Mouse (Mus musculus): Measurements from ENCODE around the gene Ampd2. TPM values are rescaled to one million over a fixed set of nuclear protein-coding genes. Genes with fewer than 3 reads are reported as not detected.

The Ampd2 gene
- polyA plus RNA-seq, 1 experiment from 2014 or later, result 45.1 TPM

DNA sequence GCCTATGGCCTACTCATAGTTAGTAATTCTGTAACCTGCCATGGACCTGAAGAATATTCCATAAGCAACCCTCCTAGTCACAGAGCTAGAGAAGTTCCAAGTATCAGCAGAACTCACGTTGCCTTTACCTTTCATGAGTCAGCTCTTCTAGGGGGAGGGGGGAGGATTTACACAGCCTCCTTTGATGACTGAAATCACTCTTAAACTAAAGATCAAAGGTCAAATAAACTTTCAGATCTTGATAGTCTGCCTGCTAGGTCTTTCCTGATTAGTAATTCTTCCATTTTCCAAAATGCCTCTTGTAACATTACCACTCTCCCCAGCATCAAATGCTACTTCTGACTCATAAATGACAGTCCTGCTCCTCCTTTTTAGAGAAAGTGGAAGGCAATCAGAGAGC is 37.7 kb upstream of the Ampd2 start:
- DNase-seq (ENCODE audit: low spot score), result no peak
- Histone ChIP-seq H3K27me3 (ENCODE audit: control insufficient read depth, insufficient read depth, low read length) (no peaks in the 10 kb centered on the region), H3K4me3 (ENCODE audit: low read depth, low read length) (no peak overlapping the region), H3K27ac (ENCODE audit: low read depth, low read length) (no peak overlapping the region), H3K4me1 (replicated peaks; ENCODE audit: control insufficient read depth, insufficient read depth, low read length) (no peaks in the 10 kb centered on the region), H3K9ac (ENCODE audit: low read length) (no peak overlapping the region), H3K36me3 (ENCODE audit: control insufficient read depth, insufficient read depth, low read length) (no peaks in the 10 kb centered on the region; the same call in 1 of the 2 replicates), H3K9me3 (ENCODE audit: control insufficient read depth, low read length) (no peaks in the 10 kb centered on the region), H3K4me2 (ENCODE audit: low read depth, low read length, severe bottlenecking) (no peak overlapping the region)
- WGBS, result 75% methylated on average over 1 of the region's 1 CpGs
- ATAC-seq (replicated peaks; ENCODE audit: low FRiP score), result no peak

DNA sequence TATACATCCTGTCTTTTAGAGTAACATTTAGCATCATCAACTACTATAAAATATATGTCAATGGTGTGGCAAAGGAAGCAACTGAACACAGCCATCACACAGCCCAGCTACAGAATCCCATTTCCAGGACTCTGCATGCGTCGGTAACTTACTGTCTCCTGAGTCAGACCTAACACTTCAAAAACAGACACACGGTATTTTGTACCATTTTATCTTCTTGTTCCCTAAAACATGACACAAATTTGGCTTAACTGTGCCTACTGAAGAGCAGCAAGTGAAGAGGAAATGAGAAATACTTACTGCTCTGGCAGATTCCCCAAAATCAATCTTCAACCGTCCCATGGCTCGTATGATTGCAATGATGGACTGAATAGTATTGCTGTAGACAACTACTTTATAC is 36.8 kb upstream of the Ampd2 start:
- Histone ChIP-seq H3K4me2 (ENCODE audit: low read depth, low read length, severe bottlenecking) (no peak overlapping the region), H3K9ac (ENCODE audit: low read length) (no peak overlapping the region), H3K9me3 (ENCODE audit: control insufficient read depth, low read length) (no peaks in the 10 kb centered on the region), H3K27me3 (ENCODE audit: control insufficient read depth, insufficient read depth, low read length) (no peaks in the 10 kb centered on the region), H3K27ac (ENCODE audit: low read depth, low read length) (no peak overlapping the region), H3K36me3 (ENCODE audit: control insufficient read depth, insufficient read depth, low read length) (no peaks in the 10 kb centered on the region; the same call in 1 of the 2 replicates), H3K4me3 (ENCODE audit: low read depth, low read length) (no peak overlapping the region), H3K4me1 (replicated peaks; ENCODE audit: control insufficient read depth, insufficient read depth, low read length) (no peaks in the 10 kb centered on the region)
- DNase-seq (ENCODE audit: low spot score) (no peak), ATAC-seq (replicated peaks; ENCODE audit: low FRiP score) (no peak)
- 95% methylated on average over 5 of the region's 5 CpGs for WGBS

DNA sequence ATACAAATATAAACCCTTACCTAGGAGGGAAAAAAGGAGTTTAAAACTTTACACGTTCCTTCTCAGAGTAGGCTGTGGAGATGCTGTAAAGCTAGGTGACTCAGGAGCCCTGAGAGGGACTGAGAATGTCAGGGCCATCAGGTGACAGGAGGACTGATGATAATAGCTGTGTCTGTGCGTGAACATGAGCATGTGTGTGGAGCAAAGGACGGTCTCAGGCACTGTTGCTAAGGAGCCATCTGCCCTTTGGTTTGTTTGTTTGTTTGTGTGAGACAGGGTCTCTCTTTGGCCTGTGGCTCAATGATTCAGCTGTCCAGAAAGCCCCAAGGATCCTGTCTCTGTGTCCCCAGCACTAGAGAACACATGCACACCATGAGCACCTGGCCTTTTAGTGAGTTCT is 34.6 kb upstream of the Ampd2 start:
- Histone ChIP-seq H3K36me3 (ENCODE audit: control insufficient read depth, insufficient read depth, low read length) (no peaks in the 10 kb centered on the region; the same call in 1 of the 2 replicates), H3K9me3 (ENCODE audit: control insufficient read depth, low read length) (no peaks in the 10 kb centered on the region), H3K4me1 (replicated peaks; ENCODE audit: control insufficient read depth, insufficient read depth, low read length) (no peaks in the 10 kb centered on the region), H3K27ac (ENCODE audit: low read depth, low read length) (no peak overlapping the region), H3K4me2 (ENCODE audit: low read depth, low read length, severe bottlenecking) (no peak overlapping the region), H3K4me3 (ENCODE audit: low read depth, low read length) (no peak overlapping the region), H3K9ac (ENCODE audit: low read length) (no peak overlapping the region), H3K27me3 (ENCODE audit: control insufficient read depth, insufficient read depth, low read length) (no peaks in the 10 kb centered on the region)
- ATAC-seq (replicated peaks; ENCODE audit: low FRiP score), result no peak
- no peak for DNase-seq (ENCODE audit: low spot score)
- 96% methylated on average over 3 of the region's 3 CpGs for WGBS

DNA sequence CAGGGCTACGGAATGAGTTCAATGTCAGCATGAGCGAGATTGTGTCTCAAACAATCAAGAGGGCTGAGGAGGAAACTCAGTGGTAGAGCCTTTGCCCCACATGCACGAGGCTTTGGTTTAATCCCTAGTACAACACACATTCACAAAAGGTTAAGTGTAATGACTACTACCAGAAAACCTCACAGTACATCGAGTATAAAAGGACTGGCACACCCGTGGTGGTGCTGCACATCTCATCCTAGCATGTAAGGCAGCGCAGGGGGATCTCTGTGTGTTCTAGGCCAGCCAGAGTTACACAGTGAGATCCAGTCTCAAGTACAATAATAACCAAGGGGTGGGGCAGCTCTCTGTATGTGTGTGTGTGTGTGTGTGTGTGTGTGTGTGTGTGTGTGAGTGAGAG is 31.0 kb upstream of the Ampd2 start:
- WGBS, result 87% methylated on average over 6 of the region's 6 CpGs
- H3K4me3 ChIP-seq (ENCODE audit: low read depth, low read length), result no peak overlapping the region
- no peak overlapping the region for H3K9ac ChIP-seq (ENCODE audit: low read length)
- ATAC-seq (replicated peaks; ENCODE audit: low FRiP score), result no peak
- peaks cover 3% of the 10 kb centered on the region; the same call in 1 of the 2 replicates for H3K36me3 ChIP-seq (ENCODE audit: control insufficient read depth, insufficient read depth, low read length)
- DNase-seq (ENCODE audit: low spot score), result no peak
- H3K27ac ChIP-seq (ENCODE audit: low read depth, low read length), result no peak overlapping the region
- no peak overlapping the region for H3K4me2 ChIP-seq (ENCODE audit: low read depth, low read length, severe bottlenecking)
- H3K4me1 ChIP-seq (replicated peaks; ENCODE audit: control insufficient read depth, insufficient read depth, low read length), result no peaks in the 10 kb centered on the region
- no peaks in the 10 kb centered on the region for H3K9me3 ChIP-seq (ENCODE audit: control insufficient read depth, low read length)
- no peaks in the 10 kb centered on the region for H3K27me3 ChIP-seq (ENCODE audit: control insufficient read depth, insufficient read depth, low read length)

DNA sequence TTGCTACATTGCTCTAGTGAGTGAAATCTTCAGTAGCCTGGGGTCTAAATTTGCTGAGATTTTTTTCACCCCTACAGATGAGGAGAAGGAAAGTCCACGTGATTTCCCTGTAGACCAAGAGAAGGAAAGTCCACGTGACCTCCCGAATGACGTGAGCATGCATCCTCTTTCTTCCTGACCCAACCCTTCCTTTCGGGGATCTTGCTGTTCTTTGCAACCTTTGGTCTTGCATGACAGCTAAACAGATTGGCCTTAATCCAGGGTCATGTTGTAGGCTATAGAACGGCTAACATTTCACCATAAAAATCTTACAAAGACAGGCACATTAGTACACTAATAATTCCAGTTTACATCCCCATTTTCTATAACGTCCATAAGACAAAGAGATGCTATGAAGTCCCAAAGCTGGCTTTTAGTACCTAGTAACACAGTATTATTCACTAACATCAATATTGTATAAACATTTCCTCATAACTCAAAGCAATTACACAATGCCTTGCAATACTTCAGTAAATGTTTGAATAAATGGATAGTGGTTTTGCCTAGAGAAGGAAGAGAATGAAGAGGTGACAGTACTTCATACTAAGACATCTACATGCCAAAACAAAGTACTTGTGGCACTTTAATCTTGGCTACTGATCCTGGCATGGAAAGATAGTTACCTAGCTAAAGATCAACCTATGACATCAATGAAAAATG is 27.3 kb upstream of the Ampd2 start:
- Histone ChIP-seq H3K9ac (ENCODE audit: low read length) (no peak overlapping the region), H3K36me3 (ENCODE audit: control insufficient read depth, insufficient read depth, low read length) (peaks cover 5% of the 10 kb centered on the region; the same call in 1 of the 2 replicates), H3K27me3 (ENCODE audit: control insufficient read depth, insufficient read depth, low read length) (no peaks in the 10 kb centered on the region), H3K27ac (ENCODE audit: low read depth, low read length) (no peak overlapping the region), H3K9me3 (ENCODE audit: control insufficient read depth, low read length) (no peaks in the 10 kb centered on the region), H3K4me1 (replicated peaks; ENCODE audit: control insufficient read depth, insufficient read depth, low read length) (no peaks in the 10 kb centered on the region), H3K4me2 (ENCODE audit: low read depth, low read length, severe bottlenecking) (no peak overlapping the region), H3K4me3 (ENCODE audit: low read depth, low read length) (no peak overlapping the region)
- no peak for DNase-seq (ENCODE audit: low spot score)
- 94% methylated on average over 7 of the region's 7 CpGs for WGBS
- ATAC-seq (replicated peaks; ENCODE audit: low FRiP score), result no peak

DNA sequence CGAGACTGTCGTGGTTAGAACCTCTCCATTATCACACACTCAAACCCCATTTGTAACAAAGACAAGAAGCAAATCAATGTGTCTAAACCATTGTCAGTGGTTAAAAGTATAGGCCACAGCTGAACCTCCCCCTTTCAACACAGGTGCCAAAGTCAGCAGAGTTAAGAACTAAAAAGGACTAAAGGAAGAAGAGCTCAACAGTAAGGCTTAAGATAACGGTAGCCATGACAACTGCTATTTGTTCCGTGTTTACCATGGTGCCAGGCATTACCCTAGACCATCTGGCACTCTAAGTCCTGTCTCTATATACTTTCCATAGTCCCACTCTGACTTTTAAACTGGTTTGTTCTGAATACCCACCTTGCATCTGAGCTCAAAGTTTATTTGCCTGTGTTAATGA is 26.2 kb upstream of the Ampd2 start:
- H3K36me3 ChIP-seq (ENCODE audit: control insufficient read depth, insufficient read depth, low read length), result peaks cover 5% of the 10 kb centered on the region; the same call in 1 of the 2 replicates
- no peaks in the 10 kb centered on the region for H3K4me1 ChIP-seq (replicated peaks; ENCODE audit: control insufficient read depth, insufficient read depth, low read length)
- no peak overlapping the region for H3K4me3 ChIP-seq (ENCODE audit: low read depth, low read length)
- no peak overlapping the region for H3K27ac ChIP-seq (ENCODE audit: low read depth, low read length)
- no peak overlapping the region for H3K4me2 ChIP-seq (ENCODE audit: low read depth, low read length, severe bottlenecking)
- no peaks in the 10 kb centered on the region for H3K27me3 ChIP-seq (ENCODE audit: control insufficient read depth, insufficient read depth, low read length)
- H3K9me3 ChIP-seq (ENCODE audit: control insufficient read depth, low read length), result no peaks in the 10 kb centered on the region
- ATAC-seq (replicated peaks; ENCODE audit: low FRiP score), result no peak
- no peak overlapping the region for H3K9ac ChIP-seq (ENCODE audit: low read length)
- 91% methylated on average over 4 of the region's 4 CpGs for WGBS
- no peak for DNase-seq (ENCODE audit: low spot score)

DNA sequence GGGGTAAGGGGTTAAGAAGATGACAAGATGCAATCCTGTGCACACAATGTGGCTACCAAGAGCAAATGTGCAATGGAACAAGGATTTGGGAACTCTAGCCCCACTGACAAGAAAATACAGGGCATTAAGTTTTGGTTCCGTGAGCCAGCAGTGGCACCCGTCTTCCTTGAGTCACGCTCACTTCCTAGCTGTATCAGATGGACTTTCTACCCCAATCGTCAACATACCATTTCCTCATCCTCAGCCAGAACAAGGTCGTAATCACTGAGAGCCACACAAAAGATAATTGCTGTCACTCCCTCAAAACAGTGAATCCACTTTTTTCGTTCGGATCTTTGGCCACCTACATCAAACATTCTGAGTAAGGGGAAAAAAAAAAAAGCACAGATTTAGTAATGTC is 25.8 kb upstream of the Ampd2 start:
- H3K4me1 ChIP-seq (replicated peaks; ENCODE audit: control insufficient read depth, insufficient read depth, low read length), result no peaks in the 10 kb centered on the region
- peaks cover 5% of the 10 kb centered on the region; the same call in 1 of the 2 replicates for H3K36me3 ChIP-seq (ENCODE audit: control insufficient read depth, insufficient read depth, low read length)
- H3K27ac ChIP-seq (ENCODE audit: low read depth, low read length), result no peak overlapping the region
- H3K4me2 ChIP-seq (ENCODE audit: low read depth, low read length, severe bottlenecking), result no peak overlapping the region
- no peak overlapping the region for H3K4me3 ChIP-seq (ENCODE audit: low read depth, low read length)
- no peak for ATAC-seq (replicated peaks; ENCODE audit: low FRiP score)
- no peak overlapping the region for H3K9ac ChIP-seq (ENCODE audit: low read length)
- no peak for DNase-seq (ENCODE audit: low spot score)
- H3K27me3 ChIP-seq (ENCODE audit: control insufficient read depth, insufficient read depth, low read length), result no peaks in the 10 kb centered on the region
- H3K9me3 ChIP-seq (ENCODE audit: control insufficient read depth, low read length), result no peaks in the 10 kb centered on the region
- WGBS, result 92% methylated on average over 7 of the region's 7 CpGs

DNA sequence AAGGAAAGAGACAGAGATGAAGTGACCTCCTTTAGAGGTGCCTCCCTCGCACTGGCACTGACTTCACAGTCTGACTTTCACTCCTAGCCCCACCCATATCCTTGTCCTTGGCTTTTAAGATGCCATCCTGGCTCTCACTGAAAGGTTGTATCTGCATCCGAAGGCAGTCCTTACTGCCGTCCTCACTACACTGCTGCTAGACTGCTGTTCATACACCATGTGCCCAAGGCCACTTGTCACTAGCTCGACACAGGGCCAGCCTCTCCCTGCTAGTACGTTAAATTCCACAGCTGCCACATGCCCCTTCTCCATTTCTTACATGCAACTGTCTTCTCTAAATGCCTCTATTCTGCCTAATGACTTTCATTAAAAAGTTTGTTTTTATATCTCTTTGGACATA is 24.9 kb upstream of the Ampd2 start:
- Histone ChIP-seq H3K27ac (ENCODE audit: low read depth, low read length) (no peak overlapping the region), H3K4me1 (replicated peaks; ENCODE audit: control insufficient read depth, insufficient read depth, low read length) (no peaks in the 10 kb centered on the region), H3K9ac (ENCODE audit: low read length) (no peak overlapping the region), H3K36me3 (ENCODE audit: control insufficient read depth, insufficient read depth, low read length) (peaks cover 5% of the 10 kb centered on the region; the same call in 1 of the 2 replicates), H3K4me3 (ENCODE audit: low read depth, low read length) (no peak overlapping the region), H3K4me2 (ENCODE audit: low read depth, low read length, severe bottlenecking) (no peak overlapping the region), H3K27me3 (ENCODE audit: control insufficient read depth, insufficient read depth, low read length) (no peaks in the 10 kb centered on the region), H3K9me3 (ENCODE audit: control insufficient read depth, low read length) (no peaks in the 10 kb centered on the region)
- ATAC-seq (replicated peaks; ENCODE audit: low FRiP score) (no peak), DNase-seq (ENCODE audit: low spot score) (no peak)
- 92% methylated on average over 5 of the region's 5 CpGs for whole genome bisulfite sequencing

DNA sequence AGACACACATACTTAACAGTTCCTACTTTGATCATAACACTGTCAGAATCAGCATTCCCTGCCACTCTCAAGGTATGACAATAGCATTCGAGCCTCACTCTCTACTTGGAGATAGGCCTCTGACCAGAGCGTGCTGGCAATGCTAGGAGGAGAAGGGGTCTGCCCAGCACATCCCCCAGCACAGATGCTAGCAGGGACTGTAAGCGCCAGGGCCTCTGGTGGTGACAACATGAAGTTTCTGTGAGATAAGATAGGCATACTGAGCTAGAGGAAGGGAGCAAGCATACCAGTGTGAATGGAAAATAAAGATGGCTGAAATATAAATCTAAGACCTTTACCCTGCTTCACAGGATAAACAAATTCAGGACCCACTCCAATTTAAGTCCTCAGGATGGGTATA is 18.8 kb upstream of the Ampd2 start:
- Histone ChIP-seq H3K27me3 (ENCODE audit: control insufficient read depth, insufficient read depth, low read length) (no peaks in the 10 kb centered on the region), H3K27ac (ENCODE audit: low read depth, low read length) (no peak overlapping the region), H3K4me1 (replicated peaks; ENCODE audit: control insufficient read depth, insufficient read depth, low read length) (no peaks in the 10 kb centered on the region; the same call in 1 of the 2 replicates), H3K36me3 (ENCODE audit: control insufficient read depth, insufficient read depth, low read length) (peaks cover 2% of the 10 kb centered on the region; the same call in 1 of the 2 replicates), H3K4me2 (ENCODE audit: low read depth, low read length, severe bottlenecking) (no peak overlapping the region), H3K4me3 (ENCODE audit: low read depth, low read length) (no peak overlapping the region), H3K9ac (ENCODE audit: low read length) (no peak overlapping the region), H3K9me3 (ENCODE audit: control insufficient read depth, low read length) (no peaks in the 10 kb centered on the region)
- no peak for DNase-seq (ENCODE audit: low spot score)
- WGBS, result 90% methylated on average over 3 of the region's 3 CpGs
- ATAC-seq (replicated peaks; ENCODE audit: low FRiP score), result no peak

All from forebrain, embryonic 11.5 days (tissue).